Mouse (Mus musculus) T-helper 1 cell (primary cell): ENCODE measurements around the gene Cdc42ep1.

Experiments
- in situ Hi-C: fragments of 300-600 bp; cut with MboI, MseI; formaldehyde crosslinking; loops from one replicate; pipeline ENCODE4 v1.15.1; 2025; ENCODE audit warnings: high pct_unique_total_duplicates

The Cdc42ep1 gene

DNA sequence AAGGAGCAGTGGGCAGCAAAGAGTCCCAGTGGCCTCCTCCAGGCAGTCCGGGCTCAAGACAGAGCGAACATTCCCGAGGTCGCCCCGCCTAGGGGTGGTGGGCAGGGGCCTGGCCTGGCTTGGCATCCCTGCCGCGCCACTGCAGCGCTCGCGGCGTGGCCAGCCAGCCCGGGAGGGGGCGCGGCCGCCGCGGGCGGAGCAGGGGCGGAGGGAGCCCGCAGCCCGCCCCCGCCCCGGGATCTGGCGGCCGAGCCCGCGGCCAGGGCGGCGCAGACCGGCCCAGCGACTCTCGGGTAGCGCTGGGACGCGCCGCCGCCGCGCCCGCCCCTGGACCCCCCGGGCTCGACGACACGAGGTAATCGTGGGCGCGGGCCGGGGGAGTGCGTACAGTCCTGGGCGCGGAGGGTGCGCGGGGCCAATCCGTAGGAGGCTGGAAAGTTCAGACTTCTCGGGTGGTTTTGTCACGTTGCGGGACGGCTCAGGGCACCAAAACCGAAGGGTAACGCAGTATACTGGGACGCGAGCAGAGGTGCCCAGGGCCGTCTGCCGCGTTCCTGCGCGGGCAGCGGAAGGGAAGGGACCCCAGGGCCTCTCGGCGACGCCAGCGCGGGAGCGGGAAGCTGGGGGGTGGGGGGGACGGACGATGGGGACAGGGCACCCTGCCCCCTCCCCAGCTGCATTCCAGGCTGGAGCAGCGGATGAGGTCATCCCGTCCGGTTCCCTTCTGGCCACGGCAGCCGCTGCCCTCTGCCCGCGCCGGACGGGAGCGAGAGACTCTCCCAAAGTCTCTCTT, at the start of gene Cdc42ep1:
TSS of gene Cdc42ep1 (plus strand) at position 254 of the 793 bp plus-strand sequence.
- in situ Hi-C loops = no loop called here

GRCm38 (mm10) chr15:78796196-78797059, 46.0 kb upstream of the Cdc42ep1 start:
- in situ Hi-C loops = no loop called here

DNA sequence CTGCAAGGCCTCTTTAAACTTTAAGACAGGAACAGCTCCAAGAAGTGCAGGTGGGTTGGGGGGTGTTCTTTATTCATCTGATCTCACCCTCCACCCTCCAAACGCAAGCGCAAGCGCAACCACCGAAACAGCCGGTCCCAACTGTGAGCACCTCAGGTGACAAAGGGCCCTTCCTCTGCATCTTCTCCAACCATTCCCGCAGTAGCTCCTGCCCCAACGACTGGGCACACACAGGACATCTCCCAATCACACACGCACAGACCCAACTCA, 45.4 kb upstream of the Cdc42ep1 start:
- in situ Hi-C loops = no loop called here

DNA sequence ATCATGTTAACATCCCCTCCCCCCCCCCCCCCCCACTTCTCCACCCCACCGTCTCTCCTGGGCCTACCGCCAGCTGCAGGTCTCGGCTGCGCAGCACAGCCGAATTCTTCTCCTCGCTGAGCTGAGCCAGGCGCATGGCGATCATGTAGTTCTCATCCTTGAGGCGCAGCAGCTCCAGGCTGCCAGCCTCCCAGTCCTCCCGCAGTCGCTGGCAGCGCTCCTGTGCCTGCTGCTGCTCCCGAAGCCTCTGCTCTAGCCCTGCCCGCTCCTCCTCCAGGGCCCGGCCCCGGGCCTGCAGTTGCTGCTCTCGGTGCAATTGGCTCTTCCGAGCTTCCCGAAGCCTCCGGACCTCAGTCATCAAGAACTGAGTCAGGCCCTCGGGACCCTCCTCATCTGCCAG, 43.4 kb upstream of the Cdc42ep1 start:
- in situ Hi-C loops = no loop called here

- in situ Hi-C loops = no loop called here
Measured at GRCm38 (mm10) chr15:78801571-78801970, 40.9 kb upstream of the Cdc42ep1 start.

DNA sequence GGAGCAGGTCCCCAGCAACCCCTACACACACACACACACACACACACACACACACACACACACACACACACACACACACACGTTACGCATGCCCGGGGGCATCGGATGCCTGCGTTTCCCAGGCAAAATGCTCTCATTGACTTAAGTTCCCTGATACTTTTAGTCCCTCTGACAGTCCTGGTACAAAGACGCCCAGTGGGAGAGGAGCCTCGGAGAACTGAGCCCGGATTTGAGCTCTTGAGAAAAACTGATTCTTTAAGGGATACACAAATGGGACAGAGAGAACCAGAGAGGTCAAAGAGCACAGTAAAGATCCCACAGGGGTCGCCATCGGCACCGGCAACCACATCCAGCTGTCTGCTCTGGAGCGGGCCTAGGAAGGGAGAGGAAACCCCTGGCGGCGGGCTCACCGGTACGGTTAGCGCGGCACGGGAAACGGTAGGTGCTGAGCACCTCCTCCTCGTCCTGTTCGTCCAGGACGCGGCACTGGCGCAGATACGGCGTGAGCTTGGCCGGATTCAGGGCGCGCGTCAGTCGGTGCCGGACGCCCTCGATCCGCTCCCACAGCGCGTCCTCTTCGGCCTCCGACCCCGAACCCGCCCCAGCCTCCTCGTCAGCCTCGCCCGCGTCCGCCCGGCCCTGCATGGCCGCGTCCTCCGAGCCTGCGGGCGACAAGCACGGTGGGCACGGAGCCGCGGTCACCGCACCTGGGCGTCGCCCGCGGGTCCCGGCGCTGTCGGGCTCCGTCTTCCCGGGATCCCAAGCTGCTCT, 40.3 kb upstream of the Cdc42ep1 start:
- in situ Hi-C loops = no loop called here

- in situ Hi-C loops = no loop called here
Measured at GRCm38 (mm10) chr15:78802776-78803391, 39.5 kb upstream of the Cdc42ep1 start, which contains the start of gene Card10. Gene Card10 (minus strand): TSS chr15:78803042.

GRCm38 (mm10) chr15:78803499-78803900, 38.9 kb upstream of the Cdc42ep1 start:
- in situ Hi-C loops = no loop called here

GRCm38 (mm10) chr15:78804326-78804725, 38.1 kb upstream of the Cdc42ep1 start:
- in situ Hi-C loops = no loop called here

DNA sequence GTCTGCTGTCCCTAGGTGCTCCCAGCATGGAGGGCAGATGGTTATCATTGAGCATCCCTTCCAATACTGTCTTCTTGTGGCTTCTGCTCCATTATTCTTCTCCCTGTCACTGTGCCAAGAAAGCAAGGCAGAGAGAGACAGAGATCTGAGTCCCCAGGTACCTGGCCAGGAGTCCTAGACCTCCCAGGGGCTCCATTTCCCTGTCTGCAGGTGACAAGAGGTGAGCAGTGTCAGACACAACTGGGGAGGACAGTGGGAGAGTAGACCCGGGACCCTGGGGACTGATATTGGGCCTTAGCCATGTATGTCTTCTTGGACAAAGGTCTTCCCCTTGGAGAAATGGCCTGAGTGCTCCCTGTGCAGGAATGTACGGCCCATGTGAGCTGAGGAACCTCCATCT, 37.1 kb upstream of the Cdc42ep1 start:
- in situ Hi-C loops = no loop called here

- in situ Hi-C loops = no loop called here
Measured at GRCm38 (mm10) chr15:78806614-78807013, 35.8 kb upstream of the Cdc42ep1 start.

DNA sequence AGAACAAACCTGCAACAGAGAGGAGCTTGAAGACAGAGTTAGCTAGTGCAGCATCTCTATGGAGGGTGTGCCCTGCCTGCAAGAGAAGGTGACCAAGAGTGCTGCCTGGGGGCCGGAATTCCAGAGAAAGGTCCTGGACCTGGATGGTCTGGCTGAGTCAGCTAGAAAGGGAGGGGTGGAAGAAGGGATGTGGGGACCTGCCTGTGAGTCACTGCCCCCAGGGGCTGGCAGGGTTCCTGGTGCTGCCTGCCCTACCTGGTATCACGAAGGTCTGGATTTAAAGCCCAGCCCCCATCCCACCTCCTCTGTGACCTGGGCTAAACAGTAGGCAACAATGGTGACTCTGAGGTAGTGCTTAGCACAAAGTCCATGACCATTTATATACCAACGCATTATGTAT, 35.3 kb upstream of the Cdc42ep1 start:
- in situ Hi-C loops = no loop called here

GRCm38 (mm10) chr15:78808980-78809379, 33.4 kb upstream of the Cdc42ep1 start:
- in situ Hi-C loops = no loop called here

DNA sequence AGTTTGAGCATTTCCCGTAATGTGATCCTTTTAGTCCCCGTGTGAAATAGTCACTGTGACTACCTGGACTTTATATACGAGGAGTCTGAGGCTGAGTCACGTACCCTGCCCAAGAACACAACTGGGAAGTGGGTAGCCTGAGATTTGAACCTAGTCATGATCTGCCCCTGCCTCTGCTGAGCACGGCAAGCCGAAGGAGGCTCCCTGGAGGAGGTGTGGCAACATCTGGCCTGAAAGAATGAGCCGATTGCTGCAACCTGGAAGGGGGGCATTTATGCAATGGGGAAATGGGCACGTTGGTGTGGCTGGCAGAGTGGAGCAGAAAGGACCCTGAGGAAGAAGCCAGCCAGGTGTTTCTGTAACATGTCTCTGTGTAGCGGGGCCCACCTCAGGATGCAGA, 32.7 kb upstream of the Cdc42ep1 start:
- in situ Hi-C loops = no loop called here

- in situ Hi-C loops = no loop called here
Measured at GRCm38 (mm10) chr15:78810146-78810545, 32.3 kb upstream of the Cdc42ep1 start.

GRCm38 (mm10) chr15:78813603-78814002, 28.8 kb upstream of the Cdc42ep1 start:
- in situ Hi-C loops = no loop called here

DNA sequence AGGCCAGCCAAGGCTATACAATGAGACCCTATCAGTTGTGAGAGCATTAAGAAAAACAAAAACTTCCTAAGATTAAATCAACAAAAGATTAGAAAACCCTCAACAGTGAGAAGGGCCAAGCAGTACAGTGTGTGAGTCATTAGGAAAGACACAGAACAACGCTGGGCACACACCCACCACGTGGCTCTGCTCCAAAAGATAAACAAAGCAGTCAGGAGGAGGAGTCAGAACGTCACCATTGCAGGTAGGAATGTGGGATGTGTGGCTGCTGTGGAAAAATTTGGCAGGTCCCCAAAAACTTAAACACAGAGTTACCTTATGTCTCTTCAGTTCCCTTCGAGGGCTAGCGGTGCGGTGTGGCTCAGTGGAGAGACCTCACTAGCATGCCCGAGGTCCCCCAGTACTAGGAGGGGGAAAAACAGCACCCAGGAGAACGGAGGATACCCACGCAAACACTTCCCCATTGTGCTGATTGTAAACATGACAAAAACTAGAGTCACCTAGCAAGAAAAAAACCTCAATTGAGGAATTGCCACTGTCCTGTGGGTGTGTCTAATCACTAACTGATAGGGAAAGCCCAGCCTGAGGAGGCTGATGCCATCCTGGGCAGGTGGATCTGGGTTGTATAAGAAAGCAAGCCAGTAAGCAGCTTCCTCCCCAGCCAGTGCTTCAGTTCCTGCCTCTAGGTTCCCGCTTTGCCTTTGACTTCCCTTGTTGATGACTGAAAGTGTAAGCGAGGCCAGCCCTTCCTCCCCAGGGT, 26.9 kb upstream of the Cdc42ep1 start:
- in situ Hi-C loops = no loop called here

GRCm38 (mm10) chr15:78816074-78816391, 26.4 kb upstream of the Cdc42ep1 start:
- in situ Hi-C loops = no loop called here

DNA sequence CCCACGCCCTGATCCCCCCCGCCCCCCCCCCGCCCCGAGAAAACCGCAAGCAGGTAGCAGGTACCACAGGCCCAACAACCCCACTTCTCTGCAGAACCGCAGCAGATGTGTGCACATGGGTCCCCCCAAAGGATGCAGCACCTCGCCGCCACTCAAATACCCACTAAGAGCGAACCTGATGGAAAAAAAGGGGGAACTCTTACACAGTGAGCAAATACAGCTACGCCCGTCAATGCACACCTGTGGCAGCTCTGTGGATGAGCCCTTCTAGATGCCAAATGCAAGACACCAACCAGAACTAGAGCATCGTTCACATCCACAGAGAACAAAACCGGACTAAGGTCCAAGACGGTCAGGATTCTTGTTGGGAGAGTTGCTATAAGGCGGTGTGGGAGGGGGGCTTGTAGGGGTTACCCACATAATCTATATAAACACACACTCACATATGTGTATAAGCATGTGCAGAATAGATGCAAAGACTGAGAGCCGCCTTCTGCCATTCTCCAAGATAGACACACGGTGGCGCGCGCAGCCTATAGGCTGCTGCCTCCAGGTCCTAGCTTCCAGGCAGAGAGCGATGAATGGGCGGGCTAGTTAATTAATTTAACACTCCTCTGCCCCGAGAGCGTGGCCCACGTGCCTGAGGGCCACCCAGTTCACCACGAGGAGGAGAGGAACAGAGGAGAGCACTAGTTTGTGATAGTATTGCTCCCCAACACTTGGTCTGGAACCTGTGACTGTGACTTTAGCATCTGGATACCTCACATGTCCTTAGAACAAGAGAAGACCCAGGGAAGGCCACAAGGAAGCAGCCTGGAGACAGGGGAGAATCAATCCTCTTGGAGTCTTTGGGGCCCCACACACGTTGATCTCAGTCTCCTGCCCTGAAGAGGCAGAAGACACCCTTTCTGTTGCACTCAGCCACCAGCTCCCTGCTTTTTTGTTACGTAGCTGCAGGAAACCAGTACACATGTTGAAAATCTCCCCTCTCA, 15.9 kb upstream of the Cdc42ep1 start:
- in situ Hi-C loops = no loop called here

GRCm38 (mm10) chr15:78828315-78828714, 14.1 kb upstream of the Cdc42ep1 start:
- in situ Hi-C loops = no loop called here
